Comparison of ENCODE assay signal across 9 mouse cellular contexts in genomic region chr13:25127216-25127615, GRCm38 (mm10).
"Had no signal": no experiment of that assay in that cellular context is flagged by ENCODE, and none has a peak within 500 bp of the region (broad histone marks: within the 10 kb centered on the region; RNA-seq: fewer than 3 reads in every experiment).

No protein-coding gene starts in this region.

- DNase-seq: kidney, adult 2 months; liver, postnatal 0 days; lung, embryonic 14.5 days; spleen, adult 18-20 months; thymus, adult 18-20 months; thymus, postnatal 36 days had no signal

- ATAC-seq: intestine, postnatal 0 days; liver, postnatal 0 days; lung, postnatal 0 days; midbrain, embryonic 15.5 days had no signal
